Mouse (Mus musculus) lung, adult 2 months (tissue): ENCODE measurements at regions not wholly inside any gene's neighbourhood (a gene's known extent, or its start where the extent isn't known, plus 50 kb on each side); places are given as distances from the start of the nearest gene placed in this dataset.

Experiments
- DNase-seq: peaks from one replicate; pipeline ENCODE4 v3.0.0; 2022
- H3K4me1 ChIP-seq: fragments of 200-500 bp; 2 replicates; pipeline ENCODE4 v1.6.1; 2011; ENCODE audit warnings: low read length; ENCODE audit not compliant: control insufficient read depth, insufficient read depth
- H3K4me3 ChIP-seq: fragments of 200-500 bp; replicated peaks from 2 replicates; pipeline ENCODE3; 2011; ENCODE audit warnings: low read depth, mild to moderate bottlenecking, control low read depth, low read length; ENCODE audit errors: extremely low read depth
- CTCF ChIP-seq: fragments of 200-500 bp; IDR thresholded peaks from 2 replicates; pipeline ENCODE4 v1.5.1; 2011; ENCODE audit warnings: mild to moderate bottlenecking, low read length, control low read depth; ENCODE audit not compliant: insufficient read depth
- POLR2A ChIP-seq: fragments of 200-500 bp; IDR thresholded peaks from 2 replicates; pipeline ENCODE4 v1.6.1; 2011; ENCODE audit warnings: low read depth, mild to moderate bottlenecking, control low read depth, low read length, borderline replicate concordance; ENCODE audit errors: extremely low read depth
- WGBS: fragments of 180-500 bp; shearing (Covaris S2); methylation state at CpG from one replicate; pipeline ENCODE4 v1.1.7; 2018; 5-methylcytosine and 5-hydroxymethylcytosine counted together

- TF ChIP-seq POLR2A: no peak
- no peak for TF ChIP-seq CTCF
- Histone ChIP-seq H3K4me3 (no peak overlapping the region), H3K4me1 (no peaks in the 10 kb centered on the region; the same call in 1 of the 2 replicates)
- WGBS: 34% methylated on average over 9 of the region's 9 CpGs
- DNase-seq: no peak
Measured at GRCm38 (mm10) chr15:56244004-56244735, 1233.3 kb downstream of the Slc22a22 start.

GRCm38 (mm10) chr15:56202552-56202951 is 1274.9 kb downstream of the Slc22a22 start:
- Histone ChIP-seq H3K4me1 (no peaks in the 10 kb centered on the region), H3K4me3 (no peak overlapping the region)
- 35% methylated on average over 5 of the region's 5 CpGs for WGBS
- TF ChIP-seq CTCF (no peak), POLR2A (no peak)
- DNase-seq: no peak

DNA sequence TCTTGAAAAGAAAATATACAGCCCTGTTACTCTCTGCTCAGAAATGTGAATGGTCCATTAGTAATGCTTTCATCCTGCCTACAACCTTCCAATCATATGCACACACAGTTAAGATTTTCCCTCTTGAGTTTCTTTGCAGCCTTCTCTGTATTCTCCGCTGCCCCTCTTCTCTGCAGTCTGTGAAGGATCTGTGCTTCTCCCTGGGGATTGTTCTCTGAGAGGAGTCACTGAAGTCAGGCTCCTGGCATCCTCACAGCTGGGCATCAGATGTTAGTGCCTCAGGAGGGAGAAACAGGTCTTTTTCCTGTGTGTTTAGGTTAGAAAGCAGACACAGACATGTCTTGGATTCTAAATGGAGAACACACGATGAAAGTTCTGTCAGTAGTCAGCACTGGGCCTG is 1278.1 kb downstream of the Slc22a22 start:
- DNase-seq: no peak
- no peaks in the 10 kb centered on the region for H3K4me1 ChIP-seq
- TF ChIP-seq POLR2A (no peak), CTCF (no peak)
- 65% methylated on average over 2 of the region's 2 CpGs for WGBS
- no peak overlapping the region for H3K4me3 ChIP-seq

- H3K4me1 ChIP-seq: no peaks in the 10 kb centered on the region
- no peak for DNase-seq
- 19% methylated on average over 1 of the region's 1 CpGs for WGBS
- no peak overlapping the region for H3K4me3 ChIP-seq
- TF ChIP-seq CTCF (no peak), POLR2A (no peak)
Measured at GRCm38 (mm10) chr15:56197425-56198201, 1279.8 kb downstream of the Slc22a22 start.

DNA sequence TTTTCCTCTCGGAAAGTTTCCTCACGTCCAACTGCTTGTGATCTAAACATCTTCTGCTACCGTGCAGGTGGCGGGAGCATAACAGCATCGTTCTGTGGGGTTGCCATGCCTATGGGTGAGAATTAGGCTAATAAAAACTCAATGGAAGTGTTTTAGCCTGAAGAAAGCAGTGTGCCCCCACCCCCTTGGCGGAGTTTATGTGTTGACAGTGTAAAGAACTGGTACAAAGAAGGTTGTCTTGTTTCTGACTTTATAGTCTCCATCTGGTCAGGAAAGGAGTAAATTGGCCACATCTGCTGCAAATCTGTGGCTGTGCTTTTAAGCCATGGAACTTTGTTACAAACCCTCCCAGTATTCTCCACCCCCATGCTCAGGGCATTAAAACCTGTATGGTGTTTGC is 1311.2 kb downstream of the Slc22a22 start:
- WGBS: 62% methylated on average over 6 of the region's 6 CpGs
- Histone ChIP-seq H3K4me3 (no peak overlapping the region), H3K4me1 (no peaks in the 10 kb centered on the region)
- DNase-seq: no peak
- no peak for TF ChIP-seq POLR2A
- no peak for TF ChIP-seq CTCF

- WGBS: 47% methylated on average over 2 of the region's 2 CpGs
- Histone ChIP-seq H3K4me1 (no peaks in the 10 kb centered on the region), H3K4me3 (no peak overlapping the region)
- no peak for DNase-seq
- no peak for TF ChIP-seq CTCF
- no peak for TF ChIP-seq POLR2A
Measured at GRCm38 (mm10) chr15:56158726-56159125, 1318.7 kb downstream of the Slc22a22 start.

GRCm38 (mm10) chr15:56139451-56139850 is 1338.0 kb downstream of the Slc22a22 start:
- no peak for TF ChIP-seq POLR2A
- no peak for TF ChIP-seq CTCF
- DNase-seq: no peak
- H3K4me1 ChIP-seq: no peaks in the 10 kb centered on the region
- WGBS: 87% methylated on average over 3 of the region's 3 CpGs
- no peak overlapping the region for H3K4me3 ChIP-seq

DNA sequence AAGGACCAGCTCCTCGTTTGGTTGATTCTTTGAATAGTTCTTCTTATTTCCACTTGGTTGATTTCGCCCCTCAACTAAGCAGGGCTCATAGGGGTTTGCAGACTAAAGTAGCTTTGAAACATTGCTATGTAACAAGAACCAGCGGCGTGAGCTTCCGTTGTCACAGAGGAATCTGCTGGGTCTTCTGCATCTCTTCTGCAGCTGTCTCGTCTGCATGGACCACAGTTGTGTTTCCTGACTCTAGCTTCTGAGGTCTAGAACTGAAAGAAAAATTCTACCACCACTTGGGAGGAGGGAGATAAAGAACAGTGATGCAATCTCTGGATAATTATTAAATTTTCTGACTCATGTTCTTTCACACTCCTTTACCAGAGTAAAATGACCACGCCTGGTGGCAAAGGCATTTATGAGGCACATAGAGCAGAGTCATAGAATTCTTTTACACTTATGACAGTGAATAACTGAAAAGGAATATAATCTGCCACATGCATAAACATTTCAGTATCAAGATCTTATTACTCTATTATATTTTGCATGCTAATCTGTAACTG is 1340.9 kb downstream of the Slc22a22 start:
- TF ChIP-seq CTCF (no peak), POLR2A (no peak)
- no peak for DNase-seq
- no peaks in the 10 kb centered on the region for H3K4me1 ChIP-seq
- H3K4me3 ChIP-seq: no peak overlapping the region
- 71% methylated on average over 7 of the region's 7 CpGs for WGBS

DNA sequence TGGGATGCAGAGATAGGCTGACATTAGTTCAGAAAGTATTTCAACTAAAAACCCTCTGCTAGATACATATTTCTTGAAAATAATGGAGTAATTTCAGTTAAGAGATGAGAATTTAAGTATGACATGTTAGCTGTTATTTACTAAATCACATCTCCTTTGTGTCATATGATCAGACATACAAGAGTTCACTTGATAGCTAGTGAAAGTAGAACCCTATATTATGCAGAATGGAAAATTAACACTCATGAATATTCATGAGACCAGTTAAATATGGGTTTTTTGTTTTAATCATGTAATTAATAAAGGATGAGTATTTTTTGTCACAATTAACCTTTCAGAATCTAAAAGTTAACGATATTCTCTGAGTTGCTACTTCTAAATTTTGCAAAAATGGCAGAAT is 1349.4 kb downstream of the Slc22a22 start:
- WGBS: 83% methylated on average over 1 of the region's 1 CpGs
- Histone ChIP-seq H3K4me3 (no peak overlapping the region), H3K4me1 (no peaks in the 10 kb centered on the region)
- TF ChIP-seq POLR2A: no peak
- TF ChIP-seq CTCF: no peak
- DNase-seq: no peak

DNA sequence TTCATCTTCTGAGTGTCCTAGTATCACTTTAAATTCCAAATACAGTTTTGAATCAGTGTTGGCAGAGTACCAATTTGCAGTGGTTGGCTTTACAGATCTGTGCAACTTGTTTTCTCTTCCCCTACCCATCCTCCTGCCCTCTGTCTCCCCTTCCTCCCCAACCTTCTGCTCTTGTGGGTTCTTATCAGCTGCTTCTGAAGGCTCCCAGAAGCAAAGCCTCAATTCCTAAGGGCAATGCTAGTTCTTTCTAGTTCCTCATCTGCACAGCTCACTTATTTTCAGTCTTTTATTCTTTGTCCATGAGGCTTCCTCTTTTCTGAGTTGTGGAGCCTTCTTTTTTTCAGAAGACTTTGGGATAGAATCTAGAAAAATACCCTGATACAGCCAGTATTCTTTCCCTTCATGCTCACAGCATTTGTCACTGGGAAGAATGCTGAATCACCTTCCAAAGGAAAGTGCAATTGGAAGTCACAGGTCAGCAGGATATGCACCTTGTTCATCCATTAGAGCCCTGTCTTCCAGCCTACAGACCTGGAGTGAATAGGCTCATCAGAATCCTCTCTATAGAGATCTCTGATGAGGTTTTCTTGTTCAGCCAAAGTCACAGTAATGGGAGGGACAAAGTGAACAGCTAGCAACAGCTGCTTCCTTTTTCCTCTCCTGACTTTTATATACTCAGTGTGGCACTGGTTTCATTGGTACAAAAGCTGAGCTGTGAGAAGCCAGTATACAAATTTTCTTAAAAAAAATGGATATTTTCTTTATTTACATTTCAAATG is 1357.9 kb downstream of the Slc22a22 start:
- no peak for DNase-seq
- no peak overlapping the region for H3K4me3 ChIP-seq
- no peaks in the 10 kb centered on the region for H3K4me1 ChIP-seq
- TF ChIP-seq CTCF (no peak), POLR2A (no peak)
